In genomic region chr15:5475389-5475995, GRCm38 (mm10) we compare ENCODE assay signal across 22 mouse cellular contexts.
DNase-seq lines count a peak whose midpoint lies in the region; ATAC-seq lines count a peak whose summit lies in the region.
"Had no signal": no experiment of that assay in that cellular context is flagged by ENCODE, and none has a peak within 500 bp of the region (broad histone marks: within the 10 kb centered on the region; RNA-seq: fewer than 3 reads in every experiment).

No protein-coding gene starts in this region.

- no peak overlapping the region for H3K4me2 ChIP-seq in forebrain, embryonic 15.5 days (replicated peaks)
- H3K4me2 ChIP-seq: embryonic facial prominence, embryonic 15.5 days; heart, embryonic 15.5 days; hindbrain, embryonic 13.5 days; liver, embryonic 13.5 days; midbrain, embryonic 15.5 days had no signal

- peak; percentile 98 for ATAC-seq in granulocyte monocyte progenitor cell, adult 5-6 weeks (replicated peaks; ENCODE audit: poor library complexity, severe bottlenecking)
- no peak for ATAC-seq in forebrain, embryonic 15.5 days (replicated peaks)
- ATAC-seq: forebrain, embryonic 16.5 days; midbrain, embryonic 15.5 days had no signal

- peak; percentile 4 for DNase-seq in layer of hippocampus, adult 11-12 months (ENCODE audit: low spot score)
- no peak for DNase-seq in layer of hippocampus, postnatal 25 days (ENCODE audit: extremely low spot score in 1 of 2, low spot score in 1 of 2)
- peak; percentile 22 for DNase-seq in A20 (ENCODE audit: low read depth, low spot score)
- DNase-seq in splenic B cell, adult 2 months (ENCODE audit: low read depth, low spot score), result peak; percentile 8
- DNase-seq in neural tube, embryonic 10.5 days (ENCODE audit: extremely low spot score, low spot score), result no peak
- DNase-seq in gastrocnemius, postnatal 10 days, result no peak
- DNase-seq: adrenal gland, adult 2 months; cerebellum, adult 2 months; gastrocnemius, postnatal 25 days; heart, postnatal 36 days; kidney, adult 11 months; liver, embryonic 13.5 days; lung, adult 2 months had no signal

- H3K4me3 ChIP-seq in forebrain, embryonic 15.5 days, result no peak overlapping the region
- H3K4me3 ChIP-seq: embryonic facial prominence, embryonic 15.5 days; heart, embryonic 15.5 days; hindbrain, embryonic 13.5 days; liver, embryonic 13.5 days; midbrain, embryonic 15.5 days; myocyte had no signal

- H3K27ac ChIP-seq in forebrain, embryonic 15.5 days (replicated peaks), result no peak overlapping the region
- H3K27ac ChIP-seq: embryonic facial prominence, embryonic 15.5 days; heart, embryonic 15.5 days; hindbrain, embryonic 13.5 days; kidney, postnatal 0 days; liver, embryonic 13.5 days; midbrain, embryonic 15.5 days had no signal

- 51% methylated on average over 1 of the region's 1 CpGs for WGBS in forebrain, embryonic 15.5 days

- no peaks in the 10 kb centered on the region for H3K36me3 ChIP-seq in splenic B cell, adult 2 months (ENCODE audit: control insufficient read depth, insufficient read depth, low read length, poor library complexity, severe bottlenecking)
- no peaks in the 10 kb centered on the region for H3K36me3 ChIP-seq in forebrain, embryonic 15.5 days
- H3K36me3 ChIP-seq: embryonic facial prominence, embryonic 15.5 days; heart, embryonic 15.5 days; hindbrain, embryonic 13.5 days; liver, embryonic 13.5 days; midbrain, embryonic 15.5 days had no signal

- H3K27me3 ChIP-seq in splenic B cell, adult 2 months (ENCODE audit: control insufficient read depth, insufficient read depth, low read length, poor library complexity, severe bottlenecking), result no peaks in the 10 kb centered on the region
- no peaks in the 10 kb centered on the region for H3K27me3 ChIP-seq in forebrain, embryonic 15.5 days
- H3K27me3 ChIP-seq: embryonic facial prominence, embryonic 15.5 days; heart, embryonic 15.5 days; hindbrain, embryonic 13.5 days; liver, embryonic 13.5 days; midbrain, embryonic 15.5 days had no signal

- H3K9ac ChIP-seq in forebrain, embryonic 15.5 days (replicated peaks), result no peak overlapping the region
- H3K9ac ChIP-seq: embryonic facial prominence, embryonic 15.5 days; heart, embryonic 15.5 days; hindbrain, embryonic 13.5 days; liver, embryonic 13.5 days; midbrain, embryonic 15.5 days had no signal

- no peaks in the 10 kb centered on the region for H3K9me3 ChIP-seq in forebrain, embryonic 15.5 days
- H3K9me3 ChIP-seq: embryonic facial prominence, embryonic 15.5 days; heart, embryonic 15.5 days; hindbrain, embryonic 13.5 days; liver, embryonic 13.5 days; midbrain, embryonic 15.5 days had no signal

- no peaks in the 10 kb centered on the region for H3K4me1 ChIP-seq in forebrain, embryonic 15.5 days
- H3K4me1 ChIP-seq: embryonic facial prominence, embryonic 15.5 days; heart, embryonic 15.5 days; hindbrain, embryonic 13.5 days; liver, embryonic 13.5 days; midbrain, embryonic 15.5 days had no signal

Comparison
In these comparisons a context has a peak if more than half of its experiments do, and no peak if none do; other contexts are left out.
1. DNase-seq: peak in layer of hippocampus, adult 11-12 months (single experiment), A20 (single experiment) and splenic B cell, adult 2 months (single experiment); none in layer of hippocampus, postnatal 25 days (0 of 2), neural tube, embryonic 10.5 days (single experiment) and gastrocnemius, postnatal 10 days (single experiment).